Mouse (Mus musculus): ENCODE results near the gene Srm. TPM values are rescaled to one million over a fixed set of nuclear protein-coding genes. Genes with fewer than 3 reads are reported as not detected.
A peak's percentile ranks its signal among the peaks of the same experiment; 100 is the strongest.

The Srm gene
- polyA plus RNA-seq, 1 experiment from 2014 or later: 273 TPM

DNA sequence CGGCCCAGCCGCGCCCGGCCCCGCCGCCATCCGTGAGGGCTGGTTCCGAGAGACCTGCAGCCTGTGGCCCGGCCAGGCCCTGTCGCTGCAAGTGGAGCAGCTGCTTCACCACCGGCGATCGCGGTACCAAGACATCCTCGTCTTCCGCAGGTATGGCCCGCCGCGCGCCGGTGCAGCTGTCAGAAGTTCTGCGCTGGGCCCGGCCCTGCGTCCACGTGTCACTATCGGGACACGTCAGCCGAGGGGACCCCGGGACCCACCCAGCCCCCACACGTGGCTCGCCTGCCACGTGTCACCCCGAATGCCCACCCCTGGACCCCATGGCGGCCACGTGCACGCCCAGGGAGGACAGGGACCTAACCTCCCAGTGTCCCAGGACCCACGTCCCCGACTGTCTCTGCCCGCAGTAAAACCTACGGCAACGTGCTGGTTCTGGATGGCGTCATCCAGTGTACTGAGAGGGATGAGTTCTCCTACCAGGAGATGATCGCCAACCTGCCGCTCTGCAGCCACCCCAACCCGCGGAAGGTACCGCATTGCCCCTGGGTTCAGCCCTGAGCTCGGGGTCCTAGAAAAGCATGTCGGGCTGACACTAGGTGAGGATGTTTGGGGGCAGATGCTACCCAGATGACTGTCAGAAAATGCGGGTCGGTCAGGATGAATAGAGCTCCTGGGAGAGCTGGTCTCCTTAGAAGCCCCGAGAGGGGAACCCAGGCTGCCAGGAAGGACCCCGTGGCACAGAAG, 506 bp downstream of the Srm start:
- Histone ChIP-seq H3K27ac (replicated peaks; ENCODE audit: low read depth, low read length) (peak overlapping the region; percentile 11; the same call in 1 of the 2 replicates), H3K4me3 (ENCODE audit: low read depth, low read length) (peak overlapping the region; percentile 95), H3K36me3 (ENCODE audit: control insufficient read depth, insufficient read depth, low read length) (peaks cover 41% of the 10 kb centered on the region), H3K4me2 (ENCODE audit: low read depth, low read length) (peak overlapping the region; percentile 66), H3K27me3 (replicated peaks; ENCODE audit: control insufficient read depth, insufficient read depth, low read length) (no peaks in the 10 kb centered on the region), H3K9me3 (ENCODE audit: control insufficient read depth, low read length) (no peaks in the 10 kb centered on the region), H3K4me1 (ENCODE audit: control insufficient read depth, insufficient read depth, low read length) (peaks cover 6% of the 10 kb centered on the region), H3K9ac (ENCODE audit: low read depth, low read length) (peak overlapping the region; percentile 82)
- peak; percentile 33 for DNase-seq (ENCODE audit: low spot score)
- peak; percentile 34 for ATAC-seq (ENCODE audit: low read depth)
- 0% methylated on average over 19 of the region's 53 CpGs for WGBS

DNA sequence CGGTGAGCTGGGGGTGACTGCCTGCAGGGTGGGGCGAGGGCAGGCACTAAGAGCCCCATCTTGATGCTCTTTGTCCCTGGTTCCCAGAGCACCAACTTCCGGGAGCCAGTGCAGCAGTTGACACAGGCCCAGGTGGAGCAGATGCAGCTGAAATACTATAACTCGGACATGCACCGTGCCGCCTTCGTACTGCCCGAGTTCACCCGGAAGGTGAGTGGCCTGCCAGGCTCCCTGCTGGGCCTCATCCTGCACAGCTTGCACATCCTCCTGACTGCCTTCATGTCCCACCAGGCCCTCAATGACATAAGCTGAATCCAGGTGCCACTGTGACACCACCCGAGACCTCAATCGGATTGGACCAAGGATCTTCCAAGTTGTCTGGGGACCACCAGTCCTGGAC, 2.7 kb downstream of the Srm start:
- no peaks in the 10 kb centered on the region for H3K27me3 ChIP-seq (replicated peaks; ENCODE audit: control insufficient read depth, insufficient read depth, low read length)
- 94% methylated on average over 11 of the region's 11 CpGs for WGBS
- H3K4me2 ChIP-seq (ENCODE audit: low read depth, low read length): no peak overlapping the region
- peaks cover 62% of the 10 kb centered on the region for H3K36me3 ChIP-seq (ENCODE audit: control insufficient read depth, insufficient read depth, low read length)
- H3K9me3 ChIP-seq (ENCODE audit: control insufficient read depth, low read length): 0 out of 2 replicates have a peak, but pooled peaks cover 3% of the 10 kb centered on the region
- no peak overlapping the region for H3K27ac ChIP-seq (replicated peaks; ENCODE audit: low read depth, low read length)
- ATAC-seq (ENCODE audit: low read depth): no peak
- no peak overlapping the region for H3K4me3 ChIP-seq (ENCODE audit: low read depth, low read length)
- DNase-seq (ENCODE audit: low spot score): no peak
- peaks cover 6% of the 10 kb centered on the region for H3K4me1 ChIP-seq (ENCODE audit: control insufficient read depth, insufficient read depth, low read length)
- no peak overlapping the region for H3K9ac ChIP-seq (ENCODE audit: low read depth, low read length)

DNA sequence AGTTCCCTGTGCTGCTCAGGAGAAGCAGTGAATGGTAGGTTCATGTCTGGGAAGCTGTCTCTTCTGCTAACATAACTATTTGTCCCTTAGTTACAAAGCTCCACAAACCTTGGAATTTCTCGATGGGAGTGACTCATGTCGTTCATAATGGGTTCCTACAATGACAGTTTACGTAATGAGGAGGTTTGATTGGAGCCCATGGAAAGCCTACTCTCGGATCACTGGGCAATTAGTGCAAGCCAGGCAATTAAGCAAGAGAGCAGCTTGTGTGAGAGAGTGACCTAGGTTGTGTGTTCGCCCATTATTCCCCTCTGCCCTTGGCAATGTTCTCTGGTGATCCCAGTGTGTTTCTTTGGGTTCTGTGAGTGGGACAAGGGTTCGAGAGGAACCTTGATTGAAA, 4.6 kb downstream of the Srm start:
- 0 out of 2 replicates have a peak, but pooled peaks cover 3% of the 10 kb centered on the region for H3K9me3 ChIP-seq (ENCODE audit: control insufficient read depth, low read length)
- no peak overlapping the region for H3K4me3 ChIP-seq (ENCODE audit: low read depth, low read length)
- H3K4me2 ChIP-seq (ENCODE audit: low read depth, low read length): no peak overlapping the region
- WGBS: 88% methylated on average over 6 of the region's 6 CpGs
- H3K27me3 ChIP-seq (replicated peaks; ENCODE audit: control insufficient read depth, insufficient read depth, low read length): no peaks in the 10 kb centered on the region
- H3K36me3 ChIP-seq (ENCODE audit: control insufficient read depth, insufficient read depth, low read length): peaks cover 68% of the 10 kb centered on the region
- ATAC-seq (ENCODE audit: low read depth): no peak
- no peak for DNase-seq (ENCODE audit: low spot score)
- H3K27ac ChIP-seq (replicated peaks; ENCODE audit: low read depth, low read length): no peak overlapping the region
- no peak overlapping the region for H3K9ac ChIP-seq (ENCODE audit: low read depth, low read length)
- H3K4me1 ChIP-seq (ENCODE audit: control insufficient read depth, insufficient read depth, low read length): peaks cover 6% of the 10 kb centered on the region

DNA sequence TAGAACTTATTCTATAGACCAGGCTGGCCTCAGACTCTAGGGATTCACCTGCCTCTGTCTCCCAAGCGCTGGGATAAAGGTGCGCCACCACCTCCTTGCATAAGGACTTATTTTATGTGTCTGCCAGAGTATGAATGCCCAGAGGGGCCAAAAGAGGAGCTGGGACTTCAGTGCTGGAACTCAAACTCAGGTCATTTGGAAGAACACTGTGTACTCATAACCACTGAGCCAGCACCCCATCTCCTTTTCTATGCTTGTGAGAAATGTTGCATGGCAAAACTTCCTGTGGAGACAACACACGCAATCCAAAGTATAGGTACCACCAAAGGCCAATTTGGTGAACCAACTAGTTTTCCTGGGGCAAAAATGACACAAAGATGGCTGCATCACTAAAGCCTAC, 5.4 kb downstream of the Srm start:
- Histone ChIP-seq H3K4me3 (ENCODE audit: low read depth, low read length) (no peak overlapping the region), H3K36me3 (ENCODE audit: control insufficient read depth, insufficient read depth, low read length) (peaks cover 68% of the 10 kb centered on the region), H3K27ac (replicated peaks; ENCODE audit: low read depth, low read length) (no peak overlapping the region), H3K4me2 (ENCODE audit: low read depth, low read length) (no peak overlapping the region), H3K4me1 (ENCODE audit: control insufficient read depth, insufficient read depth, low read length) (peaks cover 6% of the 10 kb centered on the region), H3K27me3 (replicated peaks; ENCODE audit: control insufficient read depth, insufficient read depth, low read length) (no peaks in the 10 kb centered on the region), H3K9me3 (ENCODE audit: control insufficient read depth, low read length) (0 out of 2 replicates have a peak, but pooled peaks cover 3% of the 10 kb centered on the region), H3K9ac (ENCODE audit: low read depth, low read length) (no peak overlapping the region)
- 97% methylated on average over 3 of the region's 3 CpGs for WGBS
- ATAC-seq (ENCODE audit: low read depth) (no peak), DNase-seq (ENCODE audit: low spot score) (no peak)

DNA sequence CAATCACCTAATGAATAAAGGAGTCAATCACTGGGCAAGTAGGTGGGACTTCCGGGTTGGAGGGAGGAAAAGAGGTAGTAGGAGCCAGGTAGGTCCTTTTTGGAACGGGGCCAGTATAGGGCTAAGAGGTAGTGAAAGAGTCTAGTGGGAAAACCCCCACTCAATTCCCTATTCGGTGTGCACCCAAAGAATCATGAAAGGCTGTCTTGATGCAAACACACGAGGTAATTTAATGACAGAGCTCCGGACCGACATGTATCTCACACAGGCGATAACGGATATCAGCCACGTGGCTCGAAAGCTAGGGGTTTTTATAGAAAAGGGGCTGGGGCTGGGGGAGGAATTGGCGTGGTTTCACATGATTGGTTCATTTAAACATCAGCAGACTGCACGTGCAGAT, 7.5 kb downstream of the Srm start:
- 91% methylated on average over 12 of the region's 12 CpGs for WGBS
- Histone ChIP-seq H3K36me3 (ENCODE audit: control insufficient read depth, insufficient read depth, low read length) (peaks cover 57% of the 10 kb centered on the region), H3K9ac (ENCODE audit: low read depth, low read length) (no peak overlapping the region), H3K4me3 (ENCODE audit: low read depth, low read length) (no peak overlapping the region), H3K4me1 (ENCODE audit: control insufficient read depth, insufficient read depth, low read length) (no peaks in the 10 kb centered on the region), H3K27me3 (replicated peaks; ENCODE audit: control insufficient read depth, insufficient read depth, low read length) (no peaks in the 10 kb centered on the region), H3K27ac (replicated peaks; ENCODE audit: low read depth, low read length) (no peak overlapping the region), H3K9me3 (ENCODE audit: control insufficient read depth, low read length) (0 out of 2 replicates have a peak, but pooled peaks cover 3% of the 10 kb centered on the region), H3K4me2 (ENCODE audit: low read depth, low read length) (no peak overlapping the region)
- DNase-seq (ENCODE audit: low spot score) (no peak), ATAC-seq (ENCODE audit: low read depth) (no peak)

DNA sequence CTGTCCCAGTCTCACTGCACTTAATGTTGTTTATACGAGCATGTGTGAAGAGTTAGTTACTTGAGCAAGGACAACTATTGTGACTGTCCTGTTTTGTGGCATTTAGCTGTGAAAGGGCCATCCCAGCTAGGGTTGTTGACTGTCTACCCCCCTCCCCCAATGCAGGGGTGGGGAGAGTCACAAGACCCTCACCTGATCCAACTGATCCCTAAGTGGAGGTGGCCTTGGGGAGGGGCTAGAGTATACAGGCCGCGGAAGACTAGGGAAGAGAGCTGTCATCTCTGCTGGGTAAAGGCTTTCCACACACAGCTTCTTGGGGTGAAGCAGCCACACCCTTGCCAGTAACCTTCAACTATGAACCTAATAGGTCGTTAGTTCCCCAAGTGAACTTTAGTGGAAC, 9.0 kb downstream of the Srm start:
- Histone ChIP-seq H3K9ac (ENCODE audit: low read depth, low read length) (no peak overlapping the region), H3K4me1 (ENCODE audit: control insufficient read depth, insufficient read depth, low read length) (no peaks in the 10 kb centered on the region), H3K27ac (replicated peaks; ENCODE audit: low read depth, low read length) (no peak overlapping the region), H3K4me3 (ENCODE audit: low read depth, low read length) (no peak overlapping the region), H3K4me2 (ENCODE audit: low read depth, low read length) (no peak overlapping the region), H3K36me3 (ENCODE audit: control insufficient read depth, insufficient read depth, low read length) (peaks cover 42% of the 10 kb centered on the region), H3K27me3 (replicated peaks; ENCODE audit: control insufficient read depth, insufficient read depth, low read length) (no peaks in the 10 kb centered on the region), H3K9me3 (ENCODE audit: control insufficient read depth, low read length) (0 out of 2 replicates have a peak, but pooled peaks cover 3% of the 10 kb centered on the region)
- DNase-seq (ENCODE audit: low spot score) (no peak), ATAC-seq (ENCODE audit: low read depth) (no peak)
- 89% methylated on average over 4 of the region's 4 CpGs for WGBS

DNA sequence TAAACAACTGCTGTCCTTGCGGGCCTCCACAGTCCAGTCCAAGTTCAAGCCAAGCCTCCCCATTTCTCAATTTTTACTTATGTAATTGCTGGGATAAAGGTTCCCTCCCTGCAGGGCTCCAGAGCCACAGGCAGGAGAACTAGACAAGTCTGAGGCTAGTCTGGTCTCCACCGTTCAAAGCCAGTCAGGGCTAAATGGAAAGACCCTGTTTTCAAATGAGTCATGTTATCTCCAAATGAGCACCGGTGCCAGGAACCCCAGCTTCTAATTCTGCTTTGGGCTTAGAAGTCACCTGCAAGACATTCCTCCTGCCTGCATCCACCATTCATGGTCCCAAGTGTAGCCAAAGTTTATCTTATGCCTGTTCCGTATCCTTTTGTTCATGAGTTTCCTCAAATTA, 10.6 kb downstream of the Srm start:
- H3K9me3 ChIP-seq (ENCODE audit: control insufficient read depth, low read length): 0 out of 2 replicates have a peak, but pooled peaks cover 3% of the 10 kb centered on the region
- H3K27me3 ChIP-seq (replicated peaks; ENCODE audit: control insufficient read depth, insufficient read depth, low read length): no peaks in the 10 kb centered on the region
- 84% methylated on average over 4 of the region's 4 CpGs for WGBS
- no peak for DNase-seq (ENCODE audit: low spot score)
- H3K36me3 ChIP-seq (ENCODE audit: control insufficient read depth, insufficient read depth, low read length): peaks cover 26% of the 10 kb centered on the region
- no peak overlapping the region for H3K27ac ChIP-seq (replicated peaks; ENCODE audit: low read depth, low read length)
- H3K4me3 ChIP-seq (ENCODE audit: low read depth, low read length): no peak overlapping the region
- no peaks in the 10 kb centered on the region for H3K4me1 ChIP-seq (ENCODE audit: control insufficient read depth, insufficient read depth, low read length)
- no peak overlapping the region for H3K9ac ChIP-seq (ENCODE audit: low read depth, low read length)
- H3K4me2 ChIP-seq (ENCODE audit: low read depth, low read length): no peak overlapping the region
- ATAC-seq (ENCODE audit: low read depth): no peak

DNA sequence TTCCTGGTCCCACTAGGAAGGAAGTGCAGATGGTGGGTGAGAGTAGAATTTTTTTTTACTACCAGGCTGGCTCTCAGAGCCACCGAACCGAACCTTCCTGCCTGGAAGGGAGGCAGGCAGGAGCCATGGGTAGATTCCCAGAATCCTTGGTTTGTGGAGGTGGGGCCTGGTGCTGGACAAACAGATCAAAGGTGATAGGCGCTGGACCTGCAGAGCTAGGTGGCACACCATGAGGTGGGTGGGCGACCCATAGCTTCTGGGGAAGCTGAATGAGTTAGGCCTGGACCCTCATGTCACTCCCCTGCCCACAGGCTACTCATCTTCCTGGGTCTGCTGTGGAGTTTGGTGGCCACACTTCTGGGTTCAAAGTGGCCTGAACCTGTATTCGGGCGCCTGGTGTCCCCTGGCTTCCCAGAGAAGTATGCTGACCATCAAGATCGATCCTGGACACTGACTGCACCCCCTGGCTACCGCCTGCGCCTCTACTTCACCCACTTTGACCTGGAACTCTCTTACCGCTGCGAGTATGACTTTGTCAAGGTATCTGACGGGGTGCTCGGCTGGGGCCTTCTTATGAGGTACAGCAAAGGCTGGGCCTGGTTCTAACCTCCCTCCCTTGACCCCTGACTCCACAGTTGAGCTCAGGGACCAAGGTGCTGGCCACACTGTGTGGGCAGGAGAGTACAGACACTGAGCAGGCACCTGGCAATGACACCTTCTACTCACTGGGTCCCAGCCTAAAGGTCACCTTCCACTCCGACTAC, 11.2 kb downstream of the Srm start, which contains the start of gene Masp2:
TSS of gene Masp2 (plus strand) at position 198 of the 764 bp plus-strand sequence.
- no peak within 1 kb of the TSS for H3K27ac ChIP-seq (replicated peaks; ENCODE audit: low read depth, low read length)
- H3K36me3 ChIP-seq (ENCODE audit: control insufficient read depth, insufficient read depth, low read length): peaks cover 20% of the 10 kb centered on the region
- 0 out of 2 replicates have a peak, but pooled peaks cover 3% of the 10 kb centered on the region for H3K9me3 ChIP-seq (ENCODE audit: control insufficient read depth, low read length)
- H3K4me1 ChIP-seq (ENCODE audit: control insufficient read depth, insufficient read depth, low read length): no peaks in the 10 kb centered on the region
- ATAC-seq (ENCODE audit: low read depth): no peak
- no peak within 1 kb of the TSS for H3K4me2 ChIP-seq (ENCODE audit: low read depth, low read length)
- H3K9ac ChIP-seq (ENCODE audit: low read depth, low read length): no peak within 1 kb of the TSS
- no peak for DNase-seq (ENCODE audit: low spot score)
- 86% methylated on average over 14 of the region's 14 CpGs for WGBS
- no peaks in the 10 kb centered on the region for H3K27me3 ChIP-seq (replicated peaks; ENCODE audit: control insufficient read depth, insufficient read depth, low read length)
- no peak within 1 kb of the TSS for H3K4me3 ChIP-seq (ENCODE audit: low read depth, low read length)
